Mouse (Mus musculus) erythroblast, embryonic 14.5 days (primary cell): ENCODE data around the gene Otc.

Experiments
- GATA1 ChIP-seq: IDR thresholded peaks from 2 replicates; pipeline ENCODE4 v1.6.1; 2012; ENCODE audit warnings: low read length, inconsistent platforms, mixed read lengths
- TAL1 ChIP-seq: IDR thresholded peaks from 3 replicates; pipeline ENCODE4 v1.6.1; 2012; ENCODE audit warnings: low read length, inconsistent platforms, mixed read lengths

DNA sequence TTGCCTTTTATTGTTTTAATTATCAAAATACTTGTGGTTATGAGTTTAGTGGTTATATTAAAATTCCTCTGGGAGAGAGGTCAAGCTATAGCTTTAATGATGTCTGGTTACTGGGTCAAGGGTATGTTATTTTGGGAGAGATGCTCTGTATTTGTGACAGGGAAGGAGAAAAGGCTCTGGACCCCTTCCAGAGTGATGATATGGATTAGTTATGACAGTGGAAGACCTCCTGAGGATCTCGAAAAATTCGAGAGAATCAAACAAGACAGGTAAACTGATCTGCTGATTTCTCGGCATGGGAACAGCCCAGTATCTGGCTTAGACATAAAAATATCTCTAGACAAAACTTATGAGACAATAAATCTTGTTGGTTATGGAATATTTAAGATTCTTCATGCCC lies 8.2 kb upstream of the Otc start:
- TF ChIP-seq GATA1 (no peak), TAL1 (no peak)
